Mouse (Mus musculus) kidney, adult 18-20 months (tissue): ENCODE measurements around the gene Acvr1b.

Source experiments
- DNase-seq: peaks from one replicate; pipeline ENCODE4 v3.0.0; 2021

The Acvr1b gene

GRCm38 (mm10) chr15:101173421-101174211 is at the start of gene Acvr1b:
TSS of gene Acvr1b (plus strand) at chr15:101174067.
- DNase-seq: peak; percentile 92

DNA sequence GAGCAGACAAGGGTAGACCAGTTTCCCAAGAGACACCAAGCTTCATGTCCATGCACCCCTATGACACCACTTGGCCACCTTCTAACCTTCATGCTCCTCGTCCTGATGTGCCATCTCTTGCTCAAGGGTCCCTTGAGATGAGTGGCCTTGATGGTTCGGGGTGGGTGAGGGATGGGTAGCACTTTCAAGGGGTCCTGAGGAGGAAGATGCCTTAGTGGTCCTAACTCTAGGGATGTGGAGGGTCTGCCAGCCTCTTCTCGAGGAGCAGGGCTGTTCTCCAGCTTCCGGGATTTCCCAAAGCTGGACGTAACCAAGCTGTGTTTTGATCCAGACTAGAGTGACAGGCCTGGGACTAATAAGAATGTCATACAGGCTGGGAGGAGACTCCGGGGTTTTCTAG is 48.3 kb upstream of the Acvr1b start:
- no peak for DNase-seq

DNA sequence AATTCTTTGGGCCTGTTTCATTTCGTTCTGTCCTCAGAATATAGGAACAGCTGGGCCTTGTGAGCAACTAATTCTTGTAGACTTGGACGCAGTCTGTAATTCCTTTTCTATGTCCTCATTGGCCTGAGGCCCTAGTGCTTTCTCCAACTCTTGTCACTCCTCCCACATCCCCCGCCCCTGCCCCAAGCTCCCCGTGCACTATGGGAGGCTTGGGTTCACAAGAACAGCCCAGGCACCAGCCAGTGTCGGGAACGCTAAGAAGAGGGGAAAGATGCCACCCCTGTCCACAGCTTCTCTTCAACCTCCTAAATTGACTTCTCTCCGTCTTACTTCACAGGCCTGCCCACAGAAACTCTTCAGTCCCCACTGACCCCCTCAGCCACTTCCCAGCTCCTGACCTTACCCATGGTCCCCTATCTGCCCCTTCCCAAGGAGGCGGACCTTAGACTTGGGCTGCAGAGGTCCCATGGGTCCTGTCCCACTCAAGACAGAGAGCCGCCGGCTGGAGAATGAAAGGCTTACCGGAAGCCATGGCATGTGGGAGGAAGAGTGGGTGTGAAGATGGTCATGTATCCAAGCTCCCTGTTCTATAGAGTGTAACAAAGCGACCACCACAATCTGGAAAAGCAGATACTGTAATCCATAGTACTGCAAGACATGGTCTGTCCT is 46.9 kb upstream of the Acvr1b start:
- no peak for DNase-seq

GRCm38 (mm10) chr15:101128181-101129089 is 45.4 kb upstream of the Acvr1b start, which contains the start of gene Acvrl1:
TSS of gene Acvrl1 (plus strand) at chr15:101128522.
- peak; percentile 67 for DNase-seq

DNA sequence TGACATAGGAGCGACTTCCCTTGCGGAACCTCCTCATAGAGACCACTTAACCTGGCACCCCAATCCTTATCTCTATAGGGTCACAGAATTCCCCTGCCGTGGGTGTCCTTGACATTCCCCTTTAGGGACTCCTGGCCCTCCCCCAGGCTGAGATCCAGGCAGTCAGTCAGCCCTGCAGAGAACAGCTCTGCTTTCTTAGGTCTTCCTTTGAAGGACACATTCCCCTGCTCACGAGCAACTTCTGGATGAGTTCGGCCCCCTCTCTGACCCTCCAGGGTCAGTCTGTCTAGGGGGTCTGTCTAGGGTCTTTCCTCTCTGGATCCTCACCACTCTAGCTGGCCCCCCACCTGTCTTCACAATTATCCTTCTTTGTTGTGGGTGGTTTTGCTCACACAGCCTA is 44.5 kb upstream of the Acvr1b start:
- no peak for DNase-seq

GRCm38 (mm10) chr15:101131498-101131897 is 42.4 kb upstream of the Acvr1b start:
- DNase-seq: no peak

GRCm38 (mm10) chr15:101132041-101132440 is 41.8 kb upstream of the Acvr1b start:
- DNase-seq: no peak

- DNase-seq: no peak
Measured at GRCm38 (mm10) chr15:101132761-101133160, 41.1 kb upstream of the Acvr1b start.

- DNase-seq: no peak
Measured at GRCm38 (mm10) chr15:101133993-101134704, 39.7 kb upstream of the Acvr1b start.

GRCm38 (mm10) chr15:101135405-101135804 is 38.5 kb upstream of the Acvr1b start:
- no peak for DNase-seq

- DNase-seq: no peak
Measured at GRCm38 (mm10) chr15:101137455-101137854, 36.4 kb upstream of the Acvr1b start.

GRCm38 (mm10) chr15:101138675-101139074 is 35.2 kb upstream of the Acvr1b start:
- DNase-seq: no peak

GRCm38 (mm10) chr15:101139885-101140284 is 34.0 kb upstream of the Acvr1b start:
- DNase-seq: peak; percentile 52

- DNase-seq: no peak
Measured at GRCm38 (mm10) chr15:101140587-101140986, 33.3 kb upstream of the Acvr1b start.

DNA sequence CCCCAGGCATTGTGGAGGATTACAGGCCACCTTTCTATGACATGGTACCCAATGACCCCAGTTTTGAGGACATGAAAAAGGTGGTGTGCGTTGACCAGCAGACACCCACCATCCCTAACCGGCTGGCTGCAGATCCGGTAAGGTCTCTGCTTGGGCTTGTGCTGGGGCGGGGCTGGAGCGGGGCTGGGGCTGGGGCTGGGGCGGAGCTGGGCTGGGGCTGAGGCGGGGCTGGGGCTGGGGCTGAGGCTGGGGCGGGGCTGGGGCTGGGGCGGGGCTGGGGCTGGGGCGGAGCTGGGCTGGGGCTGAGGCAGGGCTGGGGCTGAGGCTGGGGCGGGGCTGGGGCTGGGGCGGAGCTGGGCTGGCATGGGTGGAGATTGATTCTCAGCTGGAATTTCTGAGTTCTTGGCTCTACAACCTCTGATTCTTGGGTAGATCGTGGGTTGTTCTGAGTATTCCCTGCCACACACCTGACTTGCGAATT is 32.8 kb upstream of the Acvr1b start:
- peak; percentile 76 for DNase-seq

DNA sequence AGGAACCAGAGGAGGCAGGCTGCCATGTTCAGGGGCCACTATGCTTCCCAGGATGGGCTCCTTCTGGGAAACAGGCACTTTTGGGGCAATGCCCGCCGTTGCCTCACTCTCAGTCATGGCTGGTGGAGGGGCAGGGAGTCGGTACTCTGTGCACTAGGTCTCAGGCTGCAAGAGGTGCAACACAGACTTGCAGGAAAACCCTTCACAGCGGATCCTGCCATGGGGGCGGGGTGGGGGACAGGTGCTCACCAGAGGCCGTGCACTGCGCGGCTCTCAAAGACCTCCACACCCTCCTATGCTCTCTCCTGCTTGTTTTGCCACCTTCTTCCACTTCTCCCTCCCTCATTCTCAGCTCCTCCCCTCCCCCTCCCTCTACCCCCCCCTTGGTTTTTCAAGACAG is 31.2 kb upstream of the Acvr1b start:
- no peak for DNase-seq

DNA sequence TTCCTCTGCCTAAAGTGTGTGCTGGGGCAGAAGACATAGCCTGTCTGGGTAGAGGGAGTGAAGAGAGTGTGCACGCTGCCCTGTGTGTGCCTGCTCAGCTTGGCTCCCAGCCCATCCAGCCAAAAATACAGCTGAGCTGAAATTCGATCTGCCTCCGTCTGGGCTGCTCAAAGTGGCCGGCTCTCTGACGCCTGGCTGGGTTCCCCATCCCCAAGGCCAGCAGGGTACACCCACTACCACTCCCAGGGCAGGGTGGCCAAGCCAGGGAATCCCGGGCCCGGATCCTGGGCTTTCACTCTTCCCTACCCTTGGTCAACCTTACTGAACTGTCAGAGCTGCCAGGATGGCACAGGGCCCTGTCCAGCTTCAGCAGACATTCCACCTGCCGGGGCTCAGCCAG is 30.4 kb upstream of the Acvr1b start:
- peak; percentile 59 for DNase-seq

- no peak for DNase-seq
Measured at GRCm38 (mm10) chr15:101144176-101144575, 29.7 kb upstream of the Acvr1b start.

DNA sequence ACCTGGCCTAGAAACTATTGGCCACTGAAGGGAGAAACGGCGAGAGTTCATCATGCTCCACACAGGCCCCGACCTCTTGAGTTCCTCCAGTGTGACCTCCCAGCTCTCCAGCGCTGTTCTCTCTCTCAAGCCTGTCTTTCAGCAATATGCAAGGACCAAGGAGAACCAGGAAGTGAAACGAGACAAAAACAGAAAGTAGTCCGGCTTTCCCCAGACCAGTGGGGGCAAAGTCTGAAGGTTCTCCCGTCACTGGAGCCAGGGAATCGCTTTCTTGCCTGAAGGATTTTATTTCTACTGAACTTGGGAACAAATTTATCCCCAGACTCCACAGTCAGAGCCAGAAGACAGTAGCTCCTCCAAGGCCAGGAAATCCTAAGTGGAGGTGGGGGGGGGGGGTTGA is 29.1 kb upstream of the Acvr1b start:
- peak; percentile 73 for DNase-seq

- DNase-seq: peak; percentile 97
Measured at GRCm38 (mm10) chr15:101145424-101146099, 28.3 kb upstream of the Acvr1b start.

DNA sequence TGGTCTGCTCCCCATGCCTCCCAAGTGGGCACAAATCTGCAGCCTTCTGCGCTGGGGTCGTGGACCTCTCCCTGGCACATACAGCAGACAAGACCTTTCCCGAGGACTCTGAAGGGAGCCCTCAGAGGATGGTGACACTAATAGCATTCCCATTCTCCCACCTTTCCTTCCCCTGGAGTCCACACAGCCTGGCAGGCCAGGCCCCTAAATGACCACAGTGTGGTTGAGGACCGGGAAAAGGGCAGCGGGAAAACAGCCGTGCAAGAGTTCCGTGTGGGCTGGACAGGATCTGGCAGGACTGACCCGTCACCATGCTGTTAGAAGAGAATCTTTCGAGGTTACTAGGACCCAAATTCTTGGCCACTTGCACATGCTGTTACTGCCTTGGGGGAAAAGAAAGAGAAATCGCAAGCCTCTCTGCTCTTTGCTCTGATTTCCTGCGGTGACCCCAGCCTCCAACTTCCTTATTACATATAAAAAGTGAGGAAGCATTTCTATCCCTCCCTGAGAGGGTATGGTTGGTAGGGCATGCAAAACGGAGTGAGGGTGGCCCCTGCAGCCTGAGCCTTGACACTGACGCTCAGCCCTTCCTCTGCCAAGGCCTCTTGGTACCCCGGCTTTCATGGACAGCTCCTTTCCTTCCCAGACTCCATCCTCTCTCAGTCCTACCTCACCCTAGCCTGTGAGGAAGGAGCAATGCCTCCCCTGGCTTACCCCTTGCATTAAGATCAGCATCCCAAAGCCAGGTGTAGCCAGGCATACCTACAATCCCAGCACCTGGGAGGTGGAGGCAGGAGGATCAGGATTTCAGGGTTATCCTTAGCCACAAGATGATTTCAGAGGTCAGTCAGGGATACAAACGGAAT is 27.5 kb upstream of the Acvr1b start:
- DNase-seq: no peak
